Mouse (Mus musculus) retina, postnatal 1 day (tissue): Measurements from ENCODE around the gene Dnal1.

Experiments
- DNase-seq: peaks from one replicate; pipeline ENCODE4 v3.0.0-alpha.2; 2012

The Dnal1 gene

GRCm38 (mm10) chr12:84188881-84189444 is 74.8 kb downstream of the Dnal1 start:
- DNase-seq: no peak

- DNase-seq: no peak
Measured at GRCm38 (mm10) chr12:84190151-84190820, 76.1 kb downstream of the Dnal1 start.

DNA sequence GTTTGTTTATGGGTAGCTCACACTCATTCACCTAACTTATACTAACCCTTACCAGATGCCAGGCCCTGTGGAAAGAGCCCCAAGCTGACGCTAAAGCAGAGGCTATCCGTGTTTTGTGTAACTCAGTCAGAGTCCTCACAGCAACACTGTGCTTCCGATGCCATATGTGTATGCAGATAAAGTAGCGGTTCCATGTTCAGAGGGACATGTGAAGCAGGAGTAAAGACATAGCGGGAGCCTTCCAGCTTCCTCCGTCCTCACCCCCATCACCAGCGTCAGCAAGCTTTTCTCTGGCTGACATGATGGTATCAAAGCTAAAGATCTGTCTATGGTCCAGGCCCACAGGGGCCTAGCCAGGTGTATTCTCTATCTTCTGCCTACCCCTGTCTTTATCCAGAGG is 77.0 kb downstream of the Dnal1 start:
- no peak for DNase-seq

DNA sequence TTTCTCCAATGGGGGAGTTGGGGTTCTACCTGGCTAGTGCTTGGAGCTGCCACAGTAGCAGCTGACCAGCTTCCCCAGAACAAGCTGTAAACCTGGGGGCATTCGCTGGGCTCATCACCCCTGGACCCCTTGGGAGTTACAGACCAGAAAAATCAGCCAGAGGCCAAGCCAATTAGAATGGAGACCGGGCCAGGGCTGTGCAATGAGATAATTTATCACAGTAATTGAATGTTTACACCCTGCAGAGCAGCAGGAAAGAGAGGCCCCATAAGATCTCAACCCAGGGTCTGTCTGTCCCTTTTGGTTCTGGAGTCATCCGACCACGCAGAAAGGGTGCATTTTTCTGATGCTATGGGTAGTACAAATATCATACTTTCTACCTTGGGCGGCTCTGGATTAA is 77.6 kb downstream of the Dnal1 start:
- no peak for DNase-seq

GRCm38 (mm10) chr12:84192280-84192679 is 78.1 kb downstream of the Dnal1 start:
- no peak for DNase-seq

- peak; percentile 88 for DNase-seq
Measured at GRCm38 (mm10) chr12:84192741-84193641, 78.8 kb downstream of the Dnal1 start.

GRCm38 (mm10) chr12:84193642-84194399 is 79.7 kb downstream of the Dnal1 start:
- DNase-seq: peak; percentile 95

GRCm38 (mm10) chr12:84194400-84195109 is 80.4 kb downstream of the Dnal1 start:
- no peak for DNase-seq

DNA sequence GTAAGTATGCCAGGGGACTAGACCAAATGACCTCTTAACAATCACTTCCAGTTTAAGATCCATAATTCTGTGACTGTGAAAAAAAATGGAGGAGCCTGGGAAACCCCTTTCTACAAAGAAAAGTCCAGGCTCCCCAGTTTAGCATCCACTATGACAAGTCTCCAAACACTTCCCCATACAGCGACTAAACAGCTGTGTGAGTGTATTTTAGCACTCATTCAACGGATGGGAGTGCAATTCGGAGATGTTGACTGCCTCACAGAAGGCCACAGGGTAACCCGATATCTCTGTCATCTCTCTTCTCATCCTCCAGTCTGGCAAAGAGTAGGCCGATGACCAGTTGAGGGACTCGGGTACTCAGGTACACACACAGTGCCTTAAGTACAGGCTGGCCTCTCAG is 81.0 kb downstream of the Dnal1 start:
- DNase-seq: no peak
